Mouse (Mus musculus): Measurements from ENCODE around the gene Cdc40. TPM values are rescaled to one million over a fixed set of nuclear protein-coding genes. Genes with fewer than 3 reads are reported as not detected.

Cdc40 gene
- total RNA-seq, 2 experiments from 2014 or later: 28.3 to 82.8 TPM

Other genes starting within 250 kb of the Cdc40 start
- not detected in 2 replicates for gene Mettl24, start 200.0 kb downstream of the Cdc40 start, total RNA-seq (2015)
- gene Mettl24, start 200.0 kb downstream of the Cdc40 start, total RNA-seq (2017): not detected in 2 replicates
- gene Wasf1, start 164 bp upstream of the Cdc40 start, total RNA-seq (2015): 0.07 TPM in 1 of 2 replicates, not detected in the other
- not detected in 2 replicates for gene Wasf1, start 164 bp upstream of the Cdc40 start, total RNA-seq (2017)
- not detected in 2 replicates for gene Gpr6, start 189.0 kb upstream of the Cdc40 start, total RNA-seq (2015)
- not detected in 2 replicates for gene Gpr6, start 189.0 kb upstream of the Cdc40 start, total RNA-seq (2017)